Mouse (Mus musculus): Measurements from ENCODE around the gene Rhbdl1.
"Not testable (repeated sequence)": the region's sequence is repeated elsewhere in the genome, so short reads cannot be mapped to it uniquely, and the experiment has no call there.

The Rhbdl1 gene

DNA sequence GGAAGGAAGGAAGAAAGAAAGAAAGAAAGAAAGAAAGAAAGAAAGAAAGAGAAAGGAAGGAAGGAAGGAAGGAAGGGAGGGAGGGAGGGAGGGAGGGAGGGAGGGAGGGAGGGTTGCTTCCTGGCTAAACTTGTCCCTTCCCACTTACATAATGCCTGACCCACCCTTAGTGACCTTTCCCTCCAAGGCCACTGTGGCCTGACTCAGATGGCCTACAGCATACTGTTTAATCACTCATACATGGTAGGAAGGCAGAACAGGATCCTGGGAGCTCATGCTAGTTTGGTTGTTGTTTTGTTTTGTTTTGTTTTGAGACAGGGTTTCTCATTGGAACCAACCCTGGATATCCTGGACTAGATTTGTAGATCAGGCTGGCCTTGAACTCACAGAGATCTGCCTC, 34.5 kb upstream of the Rhbdl1 start:
- not testable (repeated sequence) for DNase-seq

DNA sequence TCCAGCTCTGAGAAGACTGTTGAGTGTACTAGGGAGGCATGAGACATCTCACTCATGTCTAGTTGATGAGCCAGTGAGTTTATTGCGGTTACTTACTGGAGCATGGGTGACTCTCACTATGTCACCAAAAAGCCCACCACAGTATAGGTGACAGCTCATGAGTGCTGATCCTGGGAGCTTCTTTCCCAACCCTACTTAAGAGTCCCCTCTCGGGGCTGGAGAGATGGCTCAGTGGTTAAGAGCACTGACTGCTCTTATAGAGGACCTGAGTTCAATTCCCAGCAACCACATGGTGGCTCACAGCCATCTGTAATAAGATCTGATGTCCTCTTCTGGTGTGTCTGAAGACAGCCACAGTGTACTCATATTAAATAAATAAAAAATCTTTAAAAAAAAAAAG, 32.9 kb upstream of the Rhbdl1 start:
- DNase-seq: peak; percentile 35

DNA sequence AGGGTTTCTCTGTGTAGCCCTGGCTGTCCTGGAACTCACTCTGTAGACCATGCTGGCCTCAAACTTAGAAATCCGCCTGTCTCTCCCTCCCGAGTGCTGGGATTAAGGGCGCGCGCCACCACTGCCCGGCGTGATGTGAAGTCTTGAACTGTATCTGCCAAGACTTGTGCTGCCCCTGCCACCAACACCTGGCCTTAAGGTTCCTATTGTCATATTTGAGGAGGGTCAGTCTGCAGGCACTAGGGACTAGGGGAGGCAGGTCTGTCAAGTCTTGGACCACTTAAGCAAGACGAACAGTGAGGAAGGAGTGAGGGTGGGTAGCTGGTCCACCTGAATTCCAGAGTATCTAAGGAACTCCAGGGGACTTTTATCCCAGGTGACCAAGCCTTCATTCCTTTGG, 32.4 kb upstream of the Rhbdl1 start:
- peak; percentile 52 for DNase-seq

DNA sequence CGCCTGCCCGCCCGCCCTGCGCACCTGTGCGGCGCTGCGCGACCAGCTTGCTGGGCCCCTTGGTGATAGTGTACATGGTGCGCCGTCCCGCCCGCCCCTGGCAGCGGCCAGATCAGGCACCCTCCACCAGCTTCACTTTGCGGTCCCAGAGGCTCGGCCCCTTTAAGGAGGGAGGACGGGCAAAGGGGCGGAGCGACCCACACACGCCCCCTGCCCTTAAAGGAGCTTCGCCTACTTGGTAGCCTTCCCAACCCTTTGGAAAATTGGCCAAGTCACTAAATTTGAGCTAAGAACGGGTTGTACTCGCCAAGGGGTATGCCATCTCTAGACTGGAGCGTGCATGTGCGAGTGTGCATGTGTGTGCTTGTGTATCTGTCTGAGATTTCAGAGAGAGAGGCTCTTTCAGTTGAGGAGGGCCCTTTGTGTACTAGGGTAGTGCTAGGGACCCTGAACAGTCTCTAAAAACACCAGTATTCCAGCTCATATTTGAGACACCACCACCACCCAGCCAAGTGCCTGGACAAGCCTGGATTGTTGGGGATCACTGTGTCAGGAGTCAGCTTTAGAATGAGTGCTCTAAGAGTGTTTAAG, 31.6 kb upstream of the Rhbdl1 start, which contains the start of gene Mcrip2:
Gene Mcrip2 (minus strand): TSS at position 164 of the 591 bp plus-strand sequence.
- DNase-seq: peak; percentile 86

DNA sequence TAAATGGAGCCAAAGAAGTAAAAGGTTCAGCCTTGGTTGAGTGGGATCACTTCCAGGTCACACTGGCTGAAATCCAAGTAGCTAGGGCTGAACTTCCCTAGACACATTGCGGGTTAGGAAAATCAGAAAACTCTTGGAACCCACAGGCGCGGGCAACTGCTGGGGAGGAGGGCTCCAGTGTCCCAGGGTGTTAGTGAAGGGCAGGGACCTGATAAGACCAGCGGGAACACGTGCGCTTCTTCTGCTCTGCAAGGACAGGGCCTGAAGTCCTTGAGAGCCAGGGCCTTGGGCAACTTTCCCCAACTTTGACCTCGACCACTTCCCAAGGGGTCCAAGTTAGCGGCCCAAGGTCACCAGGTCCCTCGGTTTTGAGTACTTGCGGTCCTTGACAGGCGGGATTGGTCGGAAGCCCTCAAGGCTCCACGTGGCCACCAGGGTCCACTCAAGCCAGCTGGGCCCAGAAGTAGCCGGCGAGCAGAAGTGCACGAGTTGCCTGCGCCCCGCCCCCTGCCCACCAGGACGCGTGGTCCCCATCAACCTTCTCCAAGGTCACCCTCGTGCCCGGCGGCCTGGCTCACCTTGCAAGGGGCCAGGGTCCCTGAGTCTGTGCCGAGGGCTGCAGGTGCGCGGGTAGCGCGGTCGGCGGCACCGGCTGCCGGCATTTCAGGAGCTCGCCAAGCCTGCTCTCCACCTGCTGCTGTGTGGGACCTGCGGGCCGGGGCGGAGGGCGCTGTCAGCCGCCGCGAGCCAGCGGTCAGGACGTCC, 30.9 kb upstream of the Rhbdl1 start:
- DNase-seq: peak; percentile 76

DNA sequence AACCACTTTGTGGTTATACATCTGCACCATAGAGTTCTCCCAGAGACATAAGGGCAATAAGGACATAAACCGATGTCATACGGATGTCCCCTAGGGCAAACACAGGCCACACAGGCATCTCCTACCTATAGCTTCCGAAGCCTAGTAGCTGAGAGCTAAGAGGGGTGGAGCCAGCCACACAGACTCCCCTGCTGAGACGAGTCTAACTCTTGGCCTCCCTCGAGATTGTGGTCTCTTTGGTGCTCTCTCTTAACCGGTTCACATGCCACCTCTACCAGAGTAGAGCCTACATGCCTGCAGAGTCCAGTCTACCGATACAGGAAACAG, 30.4 kb upstream of the Rhbdl1 start:
- DNase-seq: no peak

DNA sequence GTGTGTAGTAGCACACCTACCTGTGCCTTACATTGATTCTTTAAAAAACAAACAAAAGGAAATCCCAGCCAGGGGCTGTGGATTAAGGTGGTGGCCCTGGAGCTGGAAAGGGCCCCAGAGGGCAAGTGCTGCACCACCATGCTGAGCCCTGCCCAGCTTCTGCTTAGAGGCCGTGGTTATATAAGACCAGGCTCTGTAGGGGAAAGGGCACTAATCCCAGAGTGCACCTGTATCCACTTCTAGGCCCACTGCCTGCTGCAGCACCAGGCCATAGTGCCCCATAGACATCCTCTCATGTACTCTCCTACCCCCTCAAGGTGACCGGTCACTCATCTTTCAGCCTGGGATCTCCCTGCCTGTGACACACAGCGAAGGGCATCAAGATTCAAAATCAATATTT, 29.1 kb upstream of the Rhbdl1 start:
- peak; percentile 31 for DNase-seq

DNA sequence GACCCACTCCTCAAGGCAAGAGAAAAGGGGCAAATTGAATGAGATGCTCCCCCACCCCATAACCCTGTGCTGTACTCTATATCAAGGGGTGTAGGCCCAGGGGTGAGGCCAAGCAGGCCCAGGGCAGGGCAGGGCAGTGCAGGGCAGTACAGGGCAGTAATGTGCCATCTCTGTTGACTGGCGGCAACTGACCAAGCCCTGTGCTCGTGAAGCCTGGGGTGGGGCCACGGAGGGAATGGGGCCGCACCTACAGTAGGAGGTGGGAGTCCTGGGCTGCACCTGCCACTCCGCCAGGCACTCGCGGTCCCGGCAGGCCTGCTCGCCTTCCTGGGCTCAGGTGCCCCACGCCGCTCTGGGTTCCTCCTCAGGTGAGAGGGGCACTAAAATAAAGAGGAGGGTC, 28.2 kb upstream of the Rhbdl1 start:
- peak; percentile 49 for DNase-seq

DNA sequence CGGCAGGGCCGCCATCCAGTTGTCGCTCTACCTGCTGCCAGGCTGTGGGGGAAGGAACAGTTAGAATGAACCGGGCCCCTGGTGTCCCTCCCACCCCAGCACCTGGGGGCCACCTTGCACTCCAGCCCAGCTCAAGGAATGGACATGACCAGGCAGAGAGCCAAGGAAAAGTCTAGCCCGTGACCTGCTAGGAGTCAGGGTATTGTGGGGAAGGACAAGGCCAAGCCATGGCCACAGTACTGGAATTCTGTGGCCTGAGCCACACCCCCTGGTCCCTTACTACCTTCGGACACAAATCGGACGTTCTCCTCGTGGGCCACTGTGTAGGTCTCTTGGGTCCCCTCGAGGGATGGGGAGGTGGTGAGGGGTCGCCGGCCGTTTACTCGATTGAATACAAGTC, 27.2 kb upstream of the Rhbdl1 start:
- peak; percentile 55 for DNase-seq

DNA sequence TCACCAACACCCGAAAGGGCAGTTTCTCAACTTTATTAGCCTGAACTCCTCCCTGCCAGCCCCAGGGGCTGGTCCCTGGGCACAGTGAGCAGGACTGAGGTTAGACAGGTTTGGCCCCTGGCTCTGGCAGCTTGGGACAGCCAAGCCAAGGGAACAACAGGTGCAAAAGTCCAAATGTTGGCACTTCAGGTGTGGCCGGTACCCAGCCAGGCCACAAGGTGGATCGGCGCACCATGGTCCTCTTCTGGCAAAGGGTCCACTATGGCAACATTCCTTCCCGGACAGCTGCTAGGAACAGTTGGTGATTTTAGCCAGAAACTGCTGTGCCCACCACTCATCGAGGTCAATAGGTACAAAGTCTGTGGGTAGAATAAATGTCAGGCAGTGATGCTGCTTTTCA, 26.6 kb upstream of the Rhbdl1 start:
- peak; percentile 44 for DNase-seq

DNA sequence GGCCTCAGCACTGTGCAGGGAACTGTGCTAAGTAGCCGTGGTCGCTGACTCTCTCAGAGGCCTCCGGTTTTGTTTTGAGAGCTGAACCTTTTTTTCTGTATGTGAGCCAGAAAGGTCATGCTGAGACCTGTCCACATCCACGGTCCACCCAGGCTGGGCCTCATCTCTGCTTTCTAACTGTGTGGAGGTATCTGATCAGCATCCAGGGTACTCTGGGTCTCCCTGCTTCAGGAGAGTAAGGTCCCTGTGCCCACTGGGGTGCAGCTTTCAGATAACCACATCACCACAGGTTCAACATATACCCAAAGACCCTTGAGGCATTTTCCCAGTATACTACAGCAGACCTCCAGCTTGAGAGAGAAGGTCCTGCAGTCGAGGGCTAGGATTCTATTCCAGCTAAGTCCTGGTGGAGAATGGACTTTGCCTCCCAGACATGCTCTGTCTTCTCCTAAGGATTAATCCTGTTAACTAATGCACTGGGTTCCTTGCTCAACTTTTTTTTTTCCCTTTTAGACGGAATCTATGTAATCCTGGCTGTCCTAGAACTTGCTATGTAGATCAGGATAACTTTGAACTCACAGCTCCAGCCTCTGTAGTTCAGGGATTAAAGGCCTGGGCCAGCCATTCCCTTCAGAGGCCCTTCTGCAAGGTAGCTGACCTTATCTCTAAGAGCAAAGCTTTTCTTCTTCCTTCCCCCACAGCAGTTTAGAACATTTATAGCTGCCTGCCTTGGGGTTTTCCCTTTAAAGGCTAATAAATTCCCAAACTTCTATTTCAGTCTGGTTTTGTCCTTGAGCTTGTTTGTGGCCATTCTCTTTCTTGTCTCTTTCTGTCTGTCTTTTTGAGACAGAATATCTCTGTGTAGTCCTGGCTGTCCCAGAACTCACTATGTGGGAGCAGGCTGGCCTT, 24.9 kb upstream of the Rhbdl1 start:
- no peak for DNase-seq

DNA sequence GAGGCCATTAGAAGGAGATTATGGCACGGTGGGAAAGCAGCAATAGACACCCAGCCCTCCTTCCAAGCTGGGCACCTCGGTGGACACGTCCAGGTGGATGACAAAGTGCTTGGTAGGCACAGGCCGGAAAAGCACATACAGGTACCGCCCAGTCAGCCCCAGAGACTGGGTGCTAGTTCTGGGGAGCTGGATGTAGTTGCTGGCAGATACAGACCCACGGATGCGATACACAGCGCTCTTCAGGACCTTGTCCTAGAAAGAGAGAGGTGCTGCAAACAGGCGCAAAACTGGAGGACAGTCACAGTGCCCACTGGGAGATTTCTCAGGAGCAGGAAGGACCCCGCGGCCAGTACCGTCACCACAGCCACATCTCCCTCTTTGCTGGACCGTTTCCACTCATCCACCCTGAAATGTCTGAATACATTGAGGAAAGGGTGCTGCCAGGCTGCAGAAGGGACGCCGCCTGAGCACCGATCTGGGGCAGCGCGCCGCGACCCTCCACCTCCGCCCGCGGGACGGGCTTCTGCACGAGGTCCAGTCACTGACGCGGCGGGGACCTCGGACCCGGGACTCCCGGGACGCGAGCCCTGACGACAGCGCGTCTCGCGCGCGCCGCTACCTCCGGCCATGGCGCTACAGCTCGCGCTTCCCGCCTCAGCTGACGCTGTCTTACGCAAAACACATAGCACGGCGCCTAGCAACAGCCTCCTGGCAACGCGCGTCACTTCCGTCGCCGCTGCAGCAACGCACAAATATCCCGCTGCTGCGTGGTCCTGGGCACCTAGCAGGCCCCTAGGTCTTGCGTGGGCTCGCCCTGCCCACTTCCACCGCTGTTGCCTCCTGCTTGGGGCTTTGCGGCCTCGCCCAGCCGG, 24.0 kb upstream of the Rhbdl1 start, which contains the start of gene Wdr90:
Gene Wdr90 (minus strand): TSS at position 670 of the 872 bp plus-strand sequence.
- DNase-seq: peak; percentile 92

DNA sequence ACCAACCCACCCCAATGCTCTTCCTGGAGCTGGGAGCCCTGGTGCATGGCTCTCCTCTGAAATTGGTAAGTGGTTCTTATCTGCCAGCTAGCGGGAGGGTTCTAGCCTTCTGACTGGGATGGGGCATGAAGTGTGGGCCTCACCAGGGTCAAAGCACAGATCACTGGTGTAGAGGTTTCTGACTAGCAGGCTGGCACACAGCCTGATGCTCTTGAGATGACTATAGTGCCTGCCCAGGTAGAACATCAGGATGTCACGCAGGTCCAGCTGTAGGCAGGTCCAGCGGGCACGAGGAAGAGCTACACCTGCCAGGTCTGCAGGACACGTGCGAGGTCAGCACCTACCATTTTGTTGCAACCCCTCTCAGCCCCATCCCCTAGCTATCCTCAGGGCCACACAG, 23.1 kb upstream of the Rhbdl1 start:
- DNase-seq: peak; percentile 61

DNA sequence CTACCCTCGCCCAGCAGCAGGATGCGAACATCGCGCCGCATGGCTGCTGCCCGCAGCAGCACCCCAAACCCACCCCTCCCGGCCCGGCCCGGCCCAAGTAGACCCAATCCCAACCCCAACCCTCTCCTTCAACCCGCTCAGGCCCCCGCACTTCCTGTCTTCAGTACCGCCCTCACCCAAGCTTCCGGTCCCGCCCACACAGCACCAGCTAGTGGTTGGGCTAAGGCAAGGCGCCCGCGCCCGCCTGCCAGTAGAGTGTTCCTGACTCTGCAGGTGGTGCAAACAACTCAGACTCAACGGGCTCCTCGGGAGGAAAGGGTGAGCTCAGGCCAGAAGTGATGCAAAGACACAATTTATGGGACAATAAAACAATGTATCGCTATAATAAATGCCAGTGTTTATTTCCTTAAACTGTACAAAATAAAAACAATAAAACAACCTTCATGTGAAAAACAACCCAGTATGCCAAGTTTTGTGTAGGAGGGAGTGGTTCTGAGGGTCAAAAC, 7.4 kb upstream of the Rhbdl1 start, which contains the start of gene Rhot2:
Gene Rhot2 (minus strand): TSS at position 456 of the 506 bp plus-strand sequence.
- DNase-seq: peak; percentile 96

DNA sequence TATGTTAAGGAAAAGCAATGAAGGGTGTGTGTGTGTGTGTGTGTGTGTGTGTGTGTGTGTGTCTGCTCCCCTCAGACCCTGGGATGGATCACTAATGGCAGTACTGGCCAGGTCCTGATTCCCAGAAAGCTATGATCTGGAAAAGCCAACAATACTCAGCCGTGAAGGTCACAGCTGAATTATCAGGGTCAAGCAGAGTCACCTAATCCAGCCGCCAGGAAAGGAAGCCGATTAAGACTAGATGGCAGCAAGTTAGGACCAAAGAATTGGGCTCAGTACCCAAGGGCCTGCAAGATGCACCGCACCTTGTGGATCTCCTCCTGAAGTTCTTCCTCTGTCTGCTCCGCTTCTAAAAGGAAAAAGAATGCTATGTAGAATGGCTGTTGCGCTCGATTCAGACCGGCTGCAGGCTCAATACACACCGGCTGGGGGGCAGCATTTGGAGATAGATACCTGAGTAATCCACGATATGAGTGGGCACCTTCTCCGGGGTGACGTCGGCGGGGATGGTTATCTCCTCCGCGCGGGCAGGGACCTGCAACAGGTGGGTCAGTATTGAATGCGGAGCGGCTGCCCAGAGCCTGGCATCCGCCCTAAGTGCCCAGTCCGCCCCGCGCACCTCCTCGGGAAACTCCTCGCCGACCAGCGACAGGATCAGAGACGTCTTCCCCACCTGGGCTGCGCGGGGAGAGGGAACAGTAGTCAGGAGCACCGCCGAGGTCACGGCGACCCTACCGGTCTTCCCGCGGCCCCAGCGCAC, 6.7 kb upstream of the Rhbdl1 start:
- DNase-seq: peak; percentile 74

DNA sequence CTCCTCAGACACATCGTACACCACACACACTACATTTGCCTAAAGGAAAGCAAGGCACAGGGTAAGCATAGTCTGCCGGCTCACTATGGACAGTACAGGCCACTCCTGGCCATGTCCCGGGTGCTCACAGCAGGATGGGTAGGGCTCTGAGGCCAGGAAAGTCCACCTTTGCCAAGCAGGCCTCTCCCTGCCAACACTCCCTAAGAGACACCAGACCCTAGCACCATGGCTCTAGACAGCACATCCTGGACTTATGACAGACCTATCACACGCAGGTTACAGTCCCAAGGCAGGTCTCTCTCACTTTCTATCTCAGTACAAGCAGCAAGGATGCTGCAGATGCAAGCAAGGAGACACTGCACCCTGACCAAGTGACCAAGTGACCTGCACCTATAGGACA, 6.0 kb upstream of the Rhbdl1 start:
- DNase-seq: peak; percentile 50

DNA sequence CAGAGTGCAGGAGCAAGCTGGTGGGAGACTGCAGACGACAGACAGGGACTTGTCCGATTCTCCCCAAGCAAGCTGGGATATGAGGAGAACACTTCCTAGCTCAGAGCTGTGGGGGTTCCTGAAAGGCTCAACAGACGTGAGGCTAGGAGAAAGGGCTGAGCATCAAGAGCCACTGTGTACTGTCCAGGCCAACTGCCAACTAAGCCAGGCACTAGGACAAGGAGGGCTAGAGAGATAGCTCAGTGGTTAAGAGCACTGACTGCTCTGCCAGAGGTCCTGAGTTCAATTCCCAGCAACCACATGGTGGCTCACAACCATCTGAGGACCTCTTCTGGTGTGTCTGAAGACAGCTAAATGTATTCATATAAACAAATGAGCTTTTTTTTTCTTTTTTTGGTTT, 5.4 kb upstream of the Rhbdl1 start:
- no peak for DNase-seq

DNA sequence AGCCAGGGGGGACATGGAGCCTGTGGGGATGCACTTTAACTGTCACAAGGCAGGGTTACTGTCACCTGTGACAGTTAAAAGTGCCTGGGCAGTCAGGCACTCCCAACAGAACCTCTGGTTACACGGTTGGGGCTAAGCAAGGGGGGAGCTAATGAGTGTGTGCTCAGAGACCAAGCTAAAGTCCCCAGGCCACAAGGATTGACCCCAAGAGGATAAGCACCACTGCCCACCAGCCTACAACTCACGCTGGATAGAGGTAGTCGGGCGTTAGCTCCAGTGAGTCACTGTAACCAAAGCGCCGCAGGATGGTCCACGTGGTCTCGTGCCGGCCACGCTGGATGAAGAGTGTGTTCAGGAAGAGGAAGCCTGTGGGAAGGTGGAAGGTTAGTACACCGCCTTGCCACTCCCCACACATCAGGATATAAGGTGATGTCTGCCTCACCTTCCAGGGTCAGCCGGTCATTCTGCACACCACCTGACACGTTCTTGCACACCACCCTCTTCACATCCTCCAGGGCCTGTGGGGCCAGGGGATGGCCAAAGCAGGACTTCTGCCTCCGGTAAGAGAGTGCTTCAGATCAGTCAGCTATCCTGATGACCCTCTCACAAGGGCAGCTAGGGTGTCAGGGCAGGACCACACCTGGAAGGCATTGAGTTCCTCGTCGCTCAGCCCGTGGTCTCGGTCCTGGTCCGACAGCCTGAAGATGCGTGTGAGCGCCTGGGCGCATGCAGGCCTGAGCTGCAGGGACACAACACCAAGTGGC, 4.2 kb upstream of the Rhbdl1 start, which contains the start of gene Gm20683:
Gene Gm20683 (minus strand): TSS at position 647 of the 764 bp plus-strand sequence.
- peak; percentile 52 for DNase-seq

DNA sequence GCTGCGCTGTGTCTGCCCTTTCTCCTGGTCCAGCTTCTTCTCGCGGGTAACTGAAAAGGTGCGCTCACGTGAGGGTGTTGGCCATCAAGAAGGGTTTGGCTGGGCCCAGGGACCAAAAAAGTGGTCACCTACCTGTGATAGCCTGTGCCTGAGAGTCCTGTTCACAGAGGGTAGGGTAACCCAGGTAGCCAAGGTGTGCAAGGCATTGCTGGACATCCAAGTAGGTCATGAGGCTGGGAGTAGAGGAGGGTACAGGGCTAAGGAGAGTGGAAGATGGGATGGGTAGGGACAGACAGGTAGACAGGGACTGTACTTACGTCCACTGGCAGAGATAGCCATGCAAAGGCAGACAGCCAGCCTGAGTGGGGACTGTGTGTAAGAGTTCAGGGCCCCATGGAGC, 3.4 kb upstream of the Rhbdl1 start:
- DNase-seq: peak; percentile 46

DNA sequence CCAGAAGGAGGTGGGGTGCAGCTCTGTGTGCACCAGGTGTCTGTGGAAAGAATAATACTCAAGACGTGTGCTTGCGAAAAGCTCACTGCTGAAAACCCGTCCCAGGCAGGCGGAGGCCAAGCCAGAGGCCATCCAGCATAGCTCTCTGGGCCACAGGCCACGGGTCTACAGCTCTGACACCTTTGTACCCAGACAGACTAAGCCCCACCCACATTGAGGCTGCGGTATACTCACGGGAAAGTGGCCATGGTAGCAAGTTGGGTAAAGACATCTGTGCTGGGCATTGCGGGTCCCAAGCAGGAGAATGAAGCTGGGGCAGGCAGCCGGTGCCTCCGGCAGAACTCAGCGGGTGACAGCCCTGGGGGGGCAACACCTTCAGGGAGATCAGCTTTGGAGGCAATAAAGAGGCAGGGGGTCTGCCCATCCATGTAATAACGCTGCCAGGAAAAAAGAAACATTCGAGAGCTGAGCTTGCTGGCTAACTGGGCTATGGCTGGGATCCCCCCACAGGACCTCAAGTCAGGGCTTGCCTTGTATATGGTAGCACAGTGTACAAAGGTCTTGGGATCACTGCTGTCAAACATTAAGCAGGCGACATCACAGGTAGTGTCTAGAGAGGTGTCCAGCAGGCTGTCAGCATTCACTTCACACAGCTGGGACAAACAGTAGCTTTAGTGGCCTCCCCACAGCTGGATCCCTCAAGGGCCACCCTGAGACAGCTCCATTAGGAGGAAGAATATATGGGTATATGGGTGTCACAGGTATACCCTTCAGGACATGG, 2.5 kb upstream of the Rhbdl1 start:
- peak; percentile 55 for DNase-seq
